Mouse (Mus musculus) duodenum, adult 2 months (tissue): Measurements from ENCODE around the gene Pin4. TPM values are rescaled to one million over a fixed set of nuclear protein-coding genes. Genes with fewer than 3 reads are reported as not detected.

Experiments
- polyA plus RNA-seq: library from polyadenylated mRNA; depleted of rRNA; stranded (reverse); fragments of >200 nt; gene quantifications from 2 replicates; pipeline ENCODE4 v1.2.3, GENCODE M21; 2012; ENCODE audit warnings: low replicate concordance; rRNA removed

Gene Pin4
- polyA plus RNA-seq = not detected in 2 replicates

GRCm38 (mm10) chrX:102119042-102119864 lies at the start of gene Pin4:
Gene Pin4 (plus strand): TSS chrX:102119447.

DNA sequence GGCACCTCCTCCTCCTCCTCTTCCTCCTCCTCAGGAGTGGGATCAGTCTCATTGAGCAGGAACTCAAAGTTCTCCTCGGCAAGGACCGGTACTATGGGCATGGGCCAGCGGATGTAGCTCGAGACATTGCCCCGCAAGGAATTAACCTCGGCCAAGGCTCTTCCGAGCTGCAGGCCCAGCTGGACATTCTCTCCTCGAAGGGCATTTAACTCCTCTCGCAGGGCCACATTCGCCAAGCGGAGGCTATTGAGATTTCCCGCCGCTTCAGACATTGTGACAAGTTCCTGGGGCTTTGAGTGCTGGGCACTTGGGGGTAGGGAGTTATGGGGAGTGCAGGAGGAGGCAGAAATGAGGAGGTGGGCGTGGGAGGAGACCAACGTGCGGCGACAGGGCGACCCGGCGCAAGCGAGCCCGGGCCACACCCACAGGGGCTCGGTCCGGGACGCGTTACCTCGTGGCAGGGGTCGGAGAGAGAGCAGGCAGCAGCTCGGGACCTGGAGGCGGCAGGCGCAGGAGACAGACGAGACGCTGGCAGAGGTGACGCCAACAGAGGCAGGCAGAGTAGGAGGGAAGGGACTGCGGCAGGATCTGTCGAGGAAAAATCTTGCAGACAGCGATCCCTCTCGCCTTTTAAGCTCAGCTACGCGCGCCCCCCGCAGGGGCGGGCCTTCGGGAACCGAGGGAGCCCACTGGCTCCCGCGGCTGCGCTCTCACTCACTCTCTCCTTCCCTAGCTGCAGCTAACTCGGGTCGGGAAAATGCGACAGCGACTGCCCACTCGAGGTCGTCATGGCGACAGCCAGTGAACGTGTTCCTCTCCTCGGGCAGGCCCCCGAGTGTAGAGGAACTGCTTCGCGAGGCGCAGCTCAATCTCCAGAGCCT lies 48.4 kb upstream of the Pin4 start, which contains the start of gene Rtl5:
Gene Rtl5 (minus strand): TSS at position 714 of the 881 bp plus-strand sequence.

GRCm38 (mm10) chrX:102156618-102157422 lies 37.6 kb downstream of the Pin4 start, which contains the start of gene Ercc6l:
Gene Ercc6l (minus strand): TSS chrX:102157091.

Other genes starting within 250 kb of the Pin4 start
- gene Rtl5, start 48.1 kb upstream of the Pin4 start, polyA plus RNA-seq = 0.74 and 2.7 TPM in 2 replicates
- gene Ercc6l, start 37.6 kb downstream of the Pin4 start, polyA plus RNA-seq = 0.14 and 0.15 TPM in 2 replicates
- gene Rps4x, start 69.9 kb downstream of the Pin4 start, polyA plus RNA-seq = 42.9 and 55.9 TPM in 2 replicates
- 0.40 and 0.46 TPM in 2 replicates for gene Cited1, start 132.7 kb downstream of the Pin4 start, polyA plus RNA-seq